In the genomic region with DNA sequence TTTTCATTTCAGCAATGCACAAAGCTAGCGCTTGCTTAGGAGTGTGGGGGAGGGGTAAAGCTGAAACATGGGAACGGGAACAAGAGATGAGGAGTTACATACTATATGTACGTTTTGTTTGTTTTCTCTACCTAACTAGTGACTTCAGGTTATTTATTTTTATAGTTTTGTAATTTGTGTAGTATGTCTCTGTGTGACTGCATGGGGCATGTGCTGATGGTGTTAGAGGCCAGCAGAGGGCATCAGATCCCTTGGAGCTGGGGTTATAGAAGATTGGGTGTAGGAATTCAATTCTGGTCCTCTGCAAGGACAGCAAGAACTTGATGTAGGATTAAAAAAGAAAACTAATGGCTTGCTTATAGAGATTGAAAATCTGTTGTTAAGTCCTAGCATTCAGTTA, we compare ENCODE assay signal across 16 mouse cellular contexts. TPM values are rescaled to one million over a fixed set of nuclear protein-coding genes. Genes with fewer than 3 reads are reported as not detected.
DNase-seq lines count a peak whose midpoint lies in the region; ATAC-seq and TF ChIP-seq lines count a peak whose summit lies in the region.
"Had no signal": no experiment of that assay in that cellular context is flagged by ENCODE, and none has a peak within 500 bp of the region (broad histone marks: within the 10 kb centered on the region; RNA-seq: fewer than 3 reads in every experiment).

No protein-coding gene starts in this region.

- dilution Hi-C loops in CH12.LX (cut with MboI; ENCODE audit: extremely low pct_ligation_motif_present, extremely low pct_unique_long_range_greater_than_20kb, low sequenced_read_pairs), result no loop called here

- H3K9ac ChIP-seq in heart, adult 2 months (ENCODE audit: low read depth, low read length), result no peak overlapping the region
- no peak overlapping the region for H3K9ac ChIP-seq in liver, adult 2 months (ENCODE audit: low read depth, low read length)
- no peak overlapping the region for H3K9ac ChIP-seq in CH12.LX (ENCODE audit: insufficient read depth, low read depth)
- H3K9ac ChIP-seq: embryonic facial prominence, embryonic 15.5 days; forebrain, postnatal 0 days; hindbrain, embryonic 14.5 days; kidney, embryonic 15.5 days; midbrain, embryonic 12.5 days had no signal

- H3K4me2 ChIP-seq in CH12.LX (ENCODE audit: insufficient read depth, low read depth, poor library complexity, severe bottlenecking), result no peak overlapping the region
- H3K4me2 ChIP-seq: embryonic facial prominence, embryonic 15.5 days; hindbrain, embryonic 14.5 days; kidney, embryonic 15.5 days; midbrain, embryonic 12.5 days had no signal

- ATAC-seq in granulocyte monocyte progenitor cell, adult 5-6 weeks (replicated peaks; ENCODE audit: poor library complexity, severe bottlenecking), result 0 out of 2 replicates have a peak, but pooled peaks have one; percentile 37
- ATAC-seq: forebrain, postnatal 0 days had no signal

- TF ChIP-seq CTCF in heart, adult 2 months (IDR thresholded peaks at IDR 0.05), result peak; percentile 66
- peak; percentile 52; the same call in 1 of the 2 replicates for TF ChIP-seq CTCF in liver, adult 2 months (IDR thresholded peaks at IDR 0.05; ENCODE audit: low read depth, low read length)
- TF ChIP-seq CTCF in CH12.LX (conservative IDR thresholded peaks at IDR 0.05 in 1 of 2, IDR thresholded peaks at IDR 0.05 in 1 of 2; ENCODE audit: low read depth in 2 of 2, low read length in 2 of 2), result peak; percentile 22 to 77; a peak in 3 of 4 replicates

- peaks cover 11% of the 10 kb centered on the region for H3K4me1 ChIP-seq in heart, adult 2 months (ENCODE audit: control insufficient read depth, insufficient read depth, low read length)
- peaks cover 24% of the 10 kb centered on the region for H3K4me1 ChIP-seq in liver, adult 2 months (ENCODE audit: control insufficient read depth, insufficient read depth, low read length)
- 0 out of 4 replicates have a peak, but pooled peaks cover 0 to 2% of the 10 kb centered on the region in 2 experiments for H3K4me1 ChIP-seq in CH12.LX (ENCODE audit: control insufficient read depth in 1 of 2, insufficient read depth in 2 of 2)
- H3K4me1 ChIP-seq: embryonic facial prominence, embryonic 15.5 days had no signal

- H3K9me3 ChIP-seq in CH12.LX (replicated peaks; ENCODE audit: low read length), result no peaks in the 10 kb centered on the region
- H3K9me3 ChIP-seq: embryonic facial prominence, embryonic 15.5 days; kidney, embryonic 15.5 days; limb, embryonic 10.5 days; midbrain, embryonic 12.5 days had no signal

- 85% methylated on average over 3 of the region's 3 CpGs for WGBS in heart, adult 2 months
- WGBS in liver, adult 2 months, result 76% methylated on average over 3 of the region's 3 CpGs

- H3K4me3 ChIP-seq in heart, adult 2 months, result no peak overlapping the region
- no peak overlapping the region for H3K4me3 ChIP-seq in liver, adult 2 months (ENCODE audit: insufficient read depth, low read depth, low read length)
- H3K4me3 ChIP-seq in CH12.LX (replicated peaks in 1 of 3; ENCODE audit: low read depth in 2 of 3, low read length in 2 of 3, poor library complexity in 1 of 3), result no peak overlapping the region
- H3K4me3 ChIP-seq: embryonic facial prominence, embryonic 15.5 days; kidney, embryonic 15.5 days; limb, embryonic 10.5 days; midbrain, embryonic 12.5 days had no signal

- TF ChIP-seq RAD21 in CH12.LX (IDR thresholded peaks at IDR 0.05; ENCODE audit: low read depth, low read length), result peak; percentile 78

- TF ChIP-seq POLR2A in heart, adult 2 months (IDR thresholded peaks at IDR 0.05; ENCODE audit: insufficient read depth, low read depth, low read length), result no peak
- TF ChIP-seq POLR2A in liver, adult 2 months (IDR thresholded peaks at IDR 0.05; ENCODE audit: extremely low read depth, insufficient read depth, low read length), result no peak
- no peak for TF ChIP-seq POLR2A in CH12.LX (IDR thresholded peaks at IDR 0.05; ENCODE audit: low read depth, low read length)

- peaks cover 52% of the 10 kb centered on the region for H3K36me3 ChIP-seq in heart, adult 2 months (ENCODE audit: control insufficient read depth, insufficient read depth, low read length)
- H3K36me3 ChIP-seq in liver, adult 2 months (ENCODE audit: control insufficient read depth, insufficient read depth, low read length), result peaks cover 3% of the 10 kb centered on the region; the same call in 1 of the 2 replicates
- no peaks in the 10 kb centered on the region for H3K36me3 ChIP-seq in CH12.LX (replicated peaks in 1 of 2; ENCODE audit: control insufficient read depth in 1 of 2, insufficient read depth in 1 of 2, low read length in 1 of 2)

- in situ Hi-C loops in CH12.LX (cut with MboI; ENCODE audit: low pct_ligation_motif_present, low pct_unique_long_range_greater_than_20kb, low sequenced_read_pairs), result no loop called here

- no peak for TF ChIP-seq EP300 in heart, adult 2 months (IDR thresholded peaks at IDR 0.05; ENCODE audit: insufficient read depth, low read depth, low read length)
- TF ChIP-seq EP300 in CH12.LX (IDR thresholded peaks at IDR 0.05; ENCODE audit: low read length), result no peak

- H3K27me3 ChIP-seq in heart, adult 2 months (ENCODE audit: control insufficient read depth, insufficient read depth, low read length), result no peaks in the 10 kb centered on the region
- H3K27me3 ChIP-seq in liver, adult 2 months (ENCODE audit: control insufficient read depth, insufficient read depth, low read length), result no peaks in the 10 kb centered on the region
- no peaks in the 10 kb centered on the region for H3K27me3 ChIP-seq in CH12.LX (replicated peaks)
- H3K27me3 ChIP-seq: embryonic facial prominence, embryonic 15.5 days; kidney, embryonic 15.5 days; midbrain, embryonic 12.5 days had no signal

- H3K27ac ChIP-seq in heart, adult 2 months, result no peak overlapping the region; the same call in 1 of the 2 replicates
- no peak overlapping the region for H3K27ac ChIP-seq in liver, adult 2 months (replicated peaks; ENCODE audit: insufficient read depth, low read depth, low read length)
- H3K27ac ChIP-seq in CH12.LX (ENCODE audit: insufficient read depth, low read depth), result no peak overlapping the region
- H3K27ac ChIP-seq: embryonic facial prominence, embryonic 15.5 days; hindbrain, embryonic 14.5 days; kidney, embryonic 15.5 days; limb, embryonic 10.5 days; midbrain, embryonic 12.5 days had no signal

- H3K79me2 ChIP-seq in heart, adult 2 months (replicated peaks; ENCODE audit: control insufficient read depth, insufficient read depth, low read length), result peaks cover 3% of the 10 kb centered on the region
- peaks cover 26% of the 10 kb centered on the region for H3K79me2 ChIP-seq in liver, adult 2 months (ENCODE audit: control insufficient read depth, insufficient read depth, low read length)
- no peaks in the 10 kb centered on the region for H3K79me2 ChIP-seq in CH12.LX (replicated peaks; ENCODE audit: control insufficient read depth, extremely low read depth, insufficient read depth, poor library complexity, severe bottlenecking)

- intact Hi-C loops in heart, adult 2 months (cut with DNase I), result loop anchor here (5.0 kb wide), 1 partner anchor 94 kb away; no protein-coding TSS in a partner anchor

- DNase-seq in heart, adult 2 months, result no peak
- no peak for DNase-seq in heart, adult 9 months (ENCODE audit: low spot score in 2 of 2)
- peak; percentile 43 for DNase-seq in liver, adult 2 months (ENCODE audit: extremely low read depth, low read depth, low spot score)
- no peak for DNase-seq in liver
- DNase-seq in CH12.LX (ENCODE audit: extremely low read depth), result peak; percentile 25
- DNase-seq in cerebellum, adult 11 months, result no peak
- DNase-seq in urinary bladder, adult 2 months (ENCODE audit: low spot score), result no peak
- DNase-seq: adrenal gland, postnatal 36 days; forebrain, postnatal 0 days; lung, postnatal 14 days had no signal

TF ChIP-seq in CH12.LX, 34 proteins besides CTCF, POLR2A, EP300 and RAD21:
- TF ChIP-seq SIN3A (IDR thresholded peaks at IDR 0.05; ENCODE audit: low read length) (no peak), TBP (conservative IDR thresholded peaks at IDR 0.05; ENCODE audit: low read depth, low read length) (no peak), MAFK (IDR thresholded peaks at IDR 0.05; ENCODE audit: insufficient replicate concordance, low read length) (no peak), TCF12 (IDR thresholded peaks at IDR 0.05; ENCODE audit: low read depth, low read length) (no peak), MXI1 (IDR thresholded peaks at IDR 0.05; ENCODE audit: low read depth, low read length) (no peak), SMC3 (IDR thresholded peaks at IDR 0.05; ENCODE audit: low read depth, low read length) (peak; percentile 82), ZNF384 (IDR thresholded peaks at IDR 0.05; ENCODE audit: low read depth, low read length) (no peak), MAX (IDR thresholded peaks at IDR 0.05; ENCODE audit: low read length) (0 out of 2 replicates have a peak, but pooled peaks have one; percentile 12), ZKSCAN1 (IDR thresholded peaks at IDR 0.05; ENCODE audit: borderline replicate concordance, low read depth, low read length) (no peak), JUN (IDR thresholded peaks at IDR 0.05; ENCODE audit: insufficient read depth, low read depth, low read length) (no peak), MYC (IDR thresholded peaks at IDR 0.05; ENCODE audit: low read depth, low read length) (peak; percentile 71), CHD2 (IDR thresholded peaks at IDR 0.05; ENCODE audit: low read length) (no peak)

RNA-seq across cellular contexts. Expression of a gene that starts 25.9 kb away (rescaled TPM):
- 10 to 100 TPM; 70.7 to 71.9 TPM for total RNA-seq in heart, adult 2 months (2021)
- polyA plus RNA-seq in heart, adult 2 months (2012; rRNA removed), result 37.9 and 51.1 TPM in 2 replicates
- total RNA-seq in liver, adult 2 months (2014; rRNA removed), result 21.6 and 27.3 TPM in 2 replicates
- polyA plus RNA-seq in liver, adult 2 months (2012; rRNA removed), result 27.9 and 32.0 TPM in 2 replicates
- not detected in 2 replicates for total RNA-seq in CH12.LX (2012; rRNA removed)
- total RNA-seq in CH12.LX (2014; rRNA removed), result not detected in 2 replicates
- 0.05 and 0.06 TPM in 2 replicates for polyA plus RNA-seq in CH12.LX (2012; ENCODE audit: insufficient read length, low read depth)
- total RNA-seq in granulocyte monocyte progenitor cell, adult 5-6 weeks (2014; fragmentation: Nextera tagmentation), result not detected in 2 replicates
- total RNA-seq in granulocyte monocyte progenitor cell, adult 5-6 weeks (2017), result not detected in 2 replicates
- polyA plus RNA-seq in urinary bladder, adult 2 months (2012; rRNA removed), result 47.6 and 77.0 TPM in 2 replicates

Comparison
In these comparisons a context has a peak if more than half of its experiments do, and no peak if none do; other contexts are left out.
1. DNase-seq: peak in liver, adult 2 months (single experiment) and CH12.LX (single experiment); none in heart, adult 2 months (0 of 2), heart, adult 9 months (0 of 2), liver (single experiment), cerebellum, adult 11 months (single experiment) and urinary bladder, adult 2 months (single experiment).
2. RNA of a gene that starts 25.9 kb away (total RNA-seq): 70.7 to 71.9 TPM in heart, adult 2 months and 21.6 to 27.3 TPM in liver, adult 2 months; not detected in CH12.LX and not detected in granulocyte monocyte progenitor cell, adult 5-6 weeks; every median in the first group is over 10 times any median in the second.
3. Peak in every context shown above with its lines, with median percentiles within 50 percentile points of each other: CTCF ChIP-seq.